Mouse (Mus musculus) olfactory bulb, adult 2 months (tissue): ENCODE results near the gene Sik3.

ENCODE experiments used
- CTCF ChIP-seq: fragments of 200-500 bp; IDR thresholded peaks from 2 replicates; pipeline ENCODE4 v1.5.1; 2012; ENCODE audit warnings: low read depth, mild to moderate bottlenecking, low read length, moderate library complexity; ENCODE audit not compliant: insufficient read depth
- POLR2A ChIP-seq: fragments of 200-500 bp; IDR thresholded peaks from 2 replicates; pipeline ENCODE4 v1.6.1; 2012; ENCODE audit warnings: mild to moderate bottlenecking, low read depth, low read length, moderate library complexity; ENCODE audit not compliant: insufficient read depth

DNA sequence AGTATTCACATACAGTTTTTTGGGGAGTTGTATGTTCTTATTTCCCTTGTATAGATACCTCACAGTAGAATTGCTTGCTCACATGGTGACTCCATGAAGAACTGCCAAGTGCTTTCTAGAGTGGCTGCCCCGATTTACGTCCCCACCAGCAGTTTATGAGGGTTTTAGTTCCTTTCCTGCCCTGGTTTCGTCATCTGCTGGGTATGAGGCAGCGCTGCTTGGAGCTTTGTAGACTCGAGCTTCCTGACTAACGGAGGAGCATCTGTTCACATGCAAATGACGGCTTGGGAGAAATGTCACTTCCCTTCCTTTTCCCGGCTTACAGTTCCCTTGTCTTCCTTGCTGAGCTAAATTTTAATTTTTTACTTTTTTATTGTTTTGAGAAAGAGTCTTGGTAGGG, 15.4 kb downstream of the Sik3 start:
- TF ChIP-seq POLR2A = no peak
- TF ChIP-seq CTCF = no peak
